Mouse (Mus musculus) heart, adult 10 weeks (tissue): ENCODE results near the gene Aspdh. TPM values are rescaled to one million over a fixed set of nuclear protein-coding genes. Genes with fewer than 3 reads are reported as not detected.

ENCODE experiments used
- polyA plus RNA-seq: library from polyadenylated mRNA; stranded (reverse); fragments of 350-450 nt; fragmentation: Illumina TruSeq; extraction: RNeasy Lipid Tissue Mini Kit (QIAGEN cat#74804); gene quantifications from one replicate; pipeline ENCODE4 v1.2.3, GENCODE M21; 2014; ENCODE audit warnings: low read depth, low replicate concordance

Aspdh gene
- 0.73 TPM for polyA plus RNA-seq

DNA sequence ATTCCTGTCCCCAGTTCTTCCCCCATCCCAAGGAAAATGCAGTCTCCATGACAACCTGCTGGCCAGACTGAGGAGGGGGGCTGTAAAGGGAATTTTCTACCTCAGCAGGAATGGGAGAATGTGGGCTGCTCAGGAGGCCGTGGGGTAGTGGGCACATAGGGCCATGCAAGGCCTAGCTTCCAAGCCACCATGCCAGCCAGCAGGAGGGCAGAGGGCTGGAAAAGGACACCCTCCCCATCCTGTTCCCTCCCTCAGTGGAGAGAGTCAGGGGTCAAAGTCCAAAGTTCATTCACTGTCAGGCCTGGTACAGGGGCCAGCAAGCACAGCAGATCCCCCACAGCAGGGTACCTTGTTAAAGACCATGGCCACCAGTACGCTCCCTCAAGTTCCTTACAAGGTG is at the start of gene Aspdh:
TSS of gene Aspdh (plus strand) at position 281 of the 400 bp plus-strand sequence.

DNA sequence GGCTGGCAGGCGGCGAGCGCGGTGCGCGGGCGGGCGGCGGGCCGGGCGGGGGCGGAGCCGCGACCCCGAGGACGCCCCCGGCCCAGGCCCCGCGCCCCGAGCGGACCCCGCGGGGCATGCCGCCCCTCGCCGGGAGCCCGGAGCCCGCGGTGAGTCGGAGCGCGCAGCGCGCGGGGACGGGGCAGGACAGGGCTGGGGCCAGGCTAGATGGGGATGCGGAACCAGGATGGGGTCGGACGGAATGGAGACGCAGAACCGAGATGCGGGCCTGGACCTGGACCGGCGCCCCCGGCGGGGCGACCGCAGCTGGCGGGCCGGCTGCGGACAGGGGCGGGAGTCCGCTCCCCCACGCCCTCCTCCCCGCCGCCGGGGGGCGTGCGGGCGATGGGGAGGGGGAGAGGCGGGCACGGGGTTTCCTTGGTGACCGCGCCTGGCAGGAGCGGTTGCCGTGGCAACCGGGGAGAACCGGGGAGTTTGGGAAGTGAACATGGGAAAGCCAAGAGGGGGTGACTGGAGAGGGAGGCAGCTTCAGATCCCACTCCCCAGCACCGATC is 36.1 kb upstream of the Aspdh start, which contains the start of gene Lrrc4b:
TSS of gene Lrrc4b (plus strand) at position 51 of the 554 bp plus-strand sequence.

GRCm38 (mm10) chr7:44467811-44468411 is 2.7 kb downstream of the Aspdh start, which contains the start of gene Josd2:
Gene Josd2 (plus strand): TSS chr7:44467980.

DNA sequence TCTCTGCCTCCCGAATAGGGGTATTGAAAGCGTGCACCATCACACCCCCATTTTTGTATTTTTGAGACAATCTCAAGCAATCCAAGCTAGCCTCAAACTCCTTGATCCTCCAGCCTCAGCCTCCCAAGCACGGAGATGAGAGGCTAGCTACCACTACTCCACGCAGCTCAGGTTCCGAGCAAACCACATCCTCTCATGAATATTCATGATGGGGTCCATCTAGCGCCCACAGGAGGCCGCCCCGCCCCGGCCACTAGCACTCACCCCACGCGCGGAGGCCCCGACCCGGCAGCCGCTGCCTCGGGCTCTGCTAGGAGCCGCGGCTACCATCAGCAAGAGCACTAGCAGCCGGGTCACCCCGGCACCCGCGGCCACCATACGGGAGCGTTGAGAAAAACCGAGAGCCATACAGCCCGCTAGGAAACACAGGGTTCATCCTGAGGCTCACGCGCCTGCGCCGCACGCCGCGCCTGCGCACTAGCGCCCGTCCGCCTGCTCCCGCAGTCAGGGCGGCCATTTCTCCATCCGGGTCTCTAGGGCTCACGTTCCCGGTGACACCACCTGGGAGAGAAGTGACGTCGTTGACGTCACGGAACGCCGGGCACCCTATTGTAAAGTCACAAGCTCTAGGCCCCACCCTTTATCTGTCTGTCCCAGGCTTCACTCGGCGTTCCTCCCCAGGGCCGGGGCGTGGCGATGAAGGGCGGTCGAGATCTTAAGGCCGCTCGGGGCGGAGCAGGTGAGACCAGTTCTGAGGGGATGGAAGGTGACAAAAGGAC is 31.0 kb downstream of the Aspdh start, which contains the start of the genes Emc10 and Fam71e1:
TSS of gene Emc10 (minus strand) at position 538 of the 779 bp plus-strand sequence.
TSS of gene Fam71e1 (plus strand) at position 590 of the 779 bp plus-strand sequence.

Other genes starting within 250 kb of the Aspdh start
- not detected for gene Klk1b5, start 249.4 kb upstream of the Aspdh start, polyA plus RNA-seq
- not detected for gene Klk1, start 240.0 kb upstream of the Aspdh start, polyA plus RNA-seq
- gene Gm36864, start 229.2 kb upstream of the Aspdh start, polyA plus RNA-seq = not detected
- 0.68 TPM for gene 1700028J19Rik, start 218.7 kb upstream of the Aspdh start, polyA plus RNA-seq
- 18.5 TPM for gene 2410002F23Rik, start 218.7 kb upstream of the Aspdh start, polyA plus RNA-seq
- gene Acp4, start 208.0 kb upstream of the Aspdh start, polyA plus RNA-seq = not detected
- gene Gm15517, start 203.9 kb upstream of the Aspdh start, polyA plus RNA-seq = not detected
- gene Clec11a, start 158.5 kb upstream of the Aspdh start, polyA plus RNA-seq = 1.3 TPM
- 1.0 TPM for gene Shank1, start 155.1 kb upstream of the Aspdh start, polyA plus RNA-seq
- gene Syt3, start 81.3 kb upstream of the Aspdh start, polyA plus RNA-seq = 2.6 TPM
- not detected for gene 1700008O03Rik, start 79.6 kb upstream of the Aspdh start, polyA plus RNA-seq
- gene Lrrc4b, start 36.4 kb upstream of the Aspdh start, polyA plus RNA-seq = 11.4 TPM
- gene Josd2, start 2.6 kb downstream of the Aspdh start, polyA plus RNA-seq = 151 TPM
- gene Emc10, start 31.1 kb downstream of the Aspdh start, polyA plus RNA-seq = 83.3 TPM
- 2.0 TPM for gene Fam71e1, start 31.2 kb downstream of the Aspdh start, polyA plus RNA-seq
- 13.4 TPM for gene Mybpc2, start 59.3 kb downstream of the Aspdh start, polyA plus RNA-seq
- 0.31 TPM for gene Spib, start 66.7 kb downstream of the Aspdh start, polyA plus RNA-seq
- 8.1 TPM for gene Pold1, start 83.5 kb downstream of the Aspdh start, polyA plus RNA-seq
- 66.6 TPM for gene Nr1h2, start 88.6 kb downstream of the Aspdh start, polyA plus RNA-seq
- gene Napsa, start 107.0 kb downstream of the Aspdh start, polyA plus RNA-seq = 0.68 TPM
- 2.5 TPM for gene Kcnc3, start 125.3 kb downstream of the Aspdh start, polyA plus RNA-seq
- gene Myh14, start 205.5 kb downstream of the Aspdh start, polyA plus RNA-seq = 60.7 TPM
- not detected for gene Izumo2, start 243.4 kb downstream of the Aspdh start, polyA plus RNA-seq